Mouse (Mus musculus) hindbrain, embryonic 16.5 days (tissue): ENCODE measurements around the gene Col25a1. TPM values are rescaled to one million over a fixed set of nuclear protein-coding genes. Genes with fewer than 3 reads are reported as not detected.

Experiments used
- ATAC-seq: fragments of 200-750 bp; cut with Nextera tagmentation; 2 replicates; pipeline ENCODE4 v1.8.0; 2017; ENCODE audit warnings: moderate TSS enrichment, moderate library complexity
- H3K27ac ChIP-seq: fragments of 300-500 bp; sonication (generic); 2 replicates; pipeline ENCODE4 v1.5.1; 2014; ENCODE audit warnings: low read depth, mild to moderate bottlenecking, control low read depth, low read length, moderate library complexity
- H3K27me3 ChIP-seq: fragments of 300-500 bp; sonication (generic); replicated peaks from 2 replicates; pipeline ENCODE4 v1.6.1; 2014; ENCODE audit warnings: low read length; ENCODE audit not compliant: control insufficient read depth, insufficient read depth
- H3K36me3 ChIP-seq: fragments of 300-500 bp; sonication (generic); 2 replicates; pipeline ENCODE4 v1.6.1; 2014; ENCODE audit warnings: mild to moderate bottlenecking, low read length, moderate library complexity, mixed read lengths; ENCODE audit not compliant: control insufficient read depth, insufficient read depth
- H3K4me1 ChIP-seq: fragments of 300-500 bp; sonication (generic); 2 replicates; pipeline ENCODE4 v1.6.1; 2014; ENCODE audit warnings: low read depth, low read length; ENCODE audit not compliant: control insufficient read depth, insufficient read depth
- H3K4me2 ChIP-seq: fragments of 300-500 bp; sonication (generic); 2 replicates; pipeline ENCODE4 v1.6.1; 2014; ENCODE audit warnings: mild to moderate bottlenecking, low read length, control low read depth, moderate library complexity
- H3K4me3 ChIP-seq: fragments of 300-500 bp; sonication (generic); 2 replicates; pipeline ENCODE4 v1.5.1; 2014; ENCODE audit warnings: mild to moderate bottlenecking, low read length, control low read depth, moderate library complexity
- H3K9ac ChIP-seq: fragments of 300-500 bp; sonication (generic); 2 replicates; pipeline ENCODE4 v1.6.1; 2014; ENCODE audit warnings: low read depth, mild to moderate bottlenecking, control low read depth, low read length, moderate library complexity
- H3K9me3 ChIP-seq: fragments of 300-500 bp; sonication (generic); 2 replicates; pipeline ENCODE4 v1.6.1; 2014; ENCODE audit warnings: mild to moderate bottlenecking, low read length, moderate library complexity; ENCODE audit not compliant: control insufficient read depth
- WGBS: fragments of 180-500 bp; shearing (Covaris S2); extraction: QIAGEN DNeasy Blood & Tissue Kit; methylation state at CpG from one replicate; pipeline ENCODE4 v1.1.7; 2014; 5-methylcytosine and 5-hydroxymethylcytosine counted together
- polyA plus RNA-seq: library from polyadenylated mRNA; unstranded; fragments of >200 nt; fragmentation: Nextera tagmentation; extraction: Ambion mirVana; gene quantifications from 2 replicates; pipeline ENCODE4 v1.2.1, GENCODE M21; 2015

Col25a1 gene
- polyA plus RNA-seq, 1 experiment from 2014 or later = 4.8 TPM

- Histone ChIP-seq H3K27ac (no peak overlapping the region), H3K4me1 (no peaks in the 10 kb centered on the region), H3K4me3 (no peak overlapping the region), H3K36me3 (no peaks in the 10 kb centered on the region), H3K9me3 (no peaks in the 10 kb centered on the region), H3K4me2 (no peak overlapping the region), H3K9ac (no peak overlapping the region), H3K27me3 (no peaks in the 10 kb centered on the region)
- ATAC-seq = no peak
- WGBS = 77% methylated on average over 6 of the region's 6 CpGs
These were observed 275.9 kb downstream of the Col25a1 start for GRCm38 (mm10) chr3:130407201-130407600.

- Histone ChIP-seq H3K4me2 (no peak overlapping the region), H3K4me1 (no peaks in the 10 kb centered on the region), H3K9ac (no peak overlapping the region), H3K4me3 (no peak overlapping the region), H3K27ac (no peak overlapping the region), H3K27me3 (no peaks in the 10 kb centered on the region), H3K9me3 (no peaks in the 10 kb centered on the region), H3K36me3 (no peaks in the 10 kb centered on the region)
- no peak for ATAC-seq
- 25% methylated on average over 4 of the region's 4 CpGs for WGBS
These were observed 281.9 kb downstream of the Col25a1 start for GRCm38 (mm10) chr3:130413239-130413638.

GRCm38 (mm10) chr3:130418951-130419350, 287.6 kb downstream of the Col25a1 start:
- Histone ChIP-seq H3K9me3 (no peaks in the 10 kb centered on the region), H3K9ac (no peak overlapping the region), H3K27ac (no peak overlapping the region), H3K27me3 (no peaks in the 10 kb centered on the region), H3K4me1 (no peaks in the 10 kb centered on the region), H3K4me3 (no peak overlapping the region), H3K4me2 (no peak overlapping the region), H3K36me3 (no peaks in the 10 kb centered on the region)
- 82% methylated on average over 9 of the region's 9 CpGs for WGBS
- no peak for ATAC-seq

GRCm38 (mm10) chr3:130428796-130429195, 297.5 kb downstream of the Col25a1 start:
- 91% methylated on average over 4 of the region's 4 CpGs for WGBS

GRCm38 (mm10) chr3:130430052-130430451, 298.8 kb downstream of the Col25a1 start:
- Histone ChIP-seq H3K4me3 (no peak overlapping the region), H3K9ac (no peak overlapping the region), H3K4me2 (no peak overlapping the region), H3K36me3 (no peaks in the 10 kb centered on the region), H3K4me1 (no peaks in the 10 kb centered on the region), H3K9me3 (no peaks in the 10 kb centered on the region), H3K27me3 (no peaks in the 10 kb centered on the region), H3K27ac (no peak overlapping the region)
- no peak for ATAC-seq
- 79% methylated on average over 5 of the region's 5 CpGs for WGBS

More at GRCm38 (mm10) chr3:130428796-130429195, 297.5 kb downstream of the Col25a1 start:
- no peak overlapping the region for H3K4me3 ChIP-seq
- H3K9me3 ChIP-seq = no peaks in the 10 kb centered on the region
- H3K4me2 ChIP-seq = no peak overlapping the region
- no peak for ATAC-seq
- H3K4me1 ChIP-seq = no peaks in the 10 kb centered on the region
- no peaks in the 10 kb centered on the region for H3K36me3 ChIP-seq
- no peak overlapping the region for H3K9ac ChIP-seq
- H3K27ac ChIP-seq = no peak overlapping the region
- no peaks in the 10 kb centered on the region for H3K27me3 ChIP-seq

GRCm38 (mm10) chr3:130432818-130433217, 301.5 kb downstream of the Col25a1 start:
- Histone ChIP-seq H3K4me3 (no peak overlapping the region), H3K9ac (no peak overlapping the region), H3K36me3 (no peaks in the 10 kb centered on the region), H3K27me3 (no peaks in the 10 kb centered on the region), H3K4me1 (no peaks in the 10 kb centered on the region), H3K4me2 (no peak overlapping the region), H3K9me3 (no peaks in the 10 kb centered on the region), H3K27ac (no peak overlapping the region)
- WGBS = 87% methylated on average over 5 of the region's 5 CpGs
- ATAC-seq = no peak

GRCm38 (mm10) chr3:130436956-130437355, 305.7 kb downstream of the Col25a1 start:
- Histone ChIP-seq H3K9me3 (no peaks in the 10 kb centered on the region), H3K4me2 (no peak overlapping the region), H3K4me1 (no peaks in the 10 kb centered on the region)

GRCm38 (mm10) chr3:130439767-130440166, 308.5 kb downstream of the Col25a1 start:
- no peaks in the 10 kb centered on the region for H3K4me1 ChIP-seq
- no peak overlapping the region for H3K9ac ChIP-seq
- no peak for ATAC-seq
- H3K9me3 ChIP-seq = no peaks in the 10 kb centered on the region
- H3K36me3 ChIP-seq = no peaks in the 10 kb centered on the region
- no peak overlapping the region for H3K27ac ChIP-seq
- 86% methylated on average over 6 of the region's 6 CpGs for WGBS
- no peaks in the 10 kb centered on the region for H3K27me3 ChIP-seq
- H3K4me2 ChIP-seq = no peak overlapping the region
- H3K4me3 ChIP-seq = no peak overlapping the region

More at GRCm38 (mm10) chr3:130436956-130437355, 305.7 kb downstream of the Col25a1 start:
- H3K9ac ChIP-seq = no peak overlapping the region
- H3K4me3 ChIP-seq = no peak overlapping the region
- H3K27me3 ChIP-seq = no peaks in the 10 kb centered on the region
- ATAC-seq = no peak
- H3K36me3 ChIP-seq = no peaks in the 10 kb centered on the region
- no peak overlapping the region for H3K27ac ChIP-seq

GRCm38 (mm10) chr3:130440689-130441088, 309.4 kb downstream of the Col25a1 start:
- Histone ChIP-seq H3K4me3 (no peak overlapping the region), H3K27ac (no peak overlapping the region), H3K4me2 (no peak overlapping the region), H3K36me3 (no peaks in the 10 kb centered on the region), H3K4me1 (no peaks in the 10 kb centered on the region), H3K9ac (no peak overlapping the region), H3K27me3 (no peaks in the 10 kb centered on the region), H3K9me3 (no peaks in the 10 kb centered on the region)
- ATAC-seq = no peak
- WGBS = 76% methylated on average over 12 of the region's 12 CpGs
